Mouse (Mus musculus): ENCODE data around the gene Lrrc58.

GRCm38 (mm10) chr16:37855583-37855982, 12.6 kb upstream of the Lrrc58 start:
- no peak for TF ChIP-seq MAFK (IDR thresholded peaks at IDR 0.05; ENCODE audit: insufficient read depth, low read depth, low read length)
- TF ChIP-seq ZC3H11A (IDR thresholded peaks at IDR 0.05; ENCODE audit: borderline replicate concordance, low read depth, low read length), result no peak
